Mouse (Mus musculus) CH12.LX (cell line): Measurements from ENCODE around the gene Olfr125. TPM values are rescaled to one million over a fixed set of nuclear protein-coding genes. Genes with fewer than 3 reads are reported as not detected.

Source experiments
- DNase-seq: peaks from one replicate; pipeline ENCODE4 v3.0.0-alpha.2; 2013; ENCODE audit errors: extremely low read depth
- H3K27ac ChIP-seq: 2 replicates; pipeline ENCODE4 v1.5.1; 2012; ENCODE audit warnings: low read depth, mild to moderate bottlenecking, control low read depth, moderate library complexity; ENCODE audit not compliant: insufficient read depth
- H3K27me3 ChIP-seq: replicated peaks from 2 replicates; pipeline ENCODE3; 2012; ENCODE audit warnings: inconsistent platforms
- H3K36me3 ChIP-seq, 2 experiments: replicated peaks in 1 of 2; 2 replicates each; pipeline versions ENCODE3 to v1.6.1; 2012; ENCODE audit warnings: inconsistent platforms in 1 of 2, low read length in 1 of 2, mild to moderate bottlenecking in 1 of 2, mixed read lengths in 1 of 2, moderate library complexity in 1 of 2; ENCODE audit not compliant: control insufficient read depth in 1 of 2, insufficient read depth in 1 of 2
- H3K4me1 ChIP-seq, 2 experiments: 2 replicates each; pipeline ENCODE4 v1.6.1; 2012; ENCODE audit warnings: inconsistent platforms in 1 of 2, moderate library complexity in 1 of 2; ENCODE audit not compliant: insufficient read depth in 2 of 2, control insufficient read depth in 1 of 2
- H3K4me2 ChIP-seq: 2 replicates; pipeline ENCODE4 v1.6.1; 2012; ENCODE audit warnings: low read depth, mild to moderate bottlenecking, control low read depth; ENCODE audit not compliant: poor library complexity, insufficient read depth, severe bottlenecking
- H3K4me3 ChIP-seq, 3 experiments: fragments of 150-350 bp in 1 of 3; sonication (generic) in 1 of 3; replicated peaks in 1 of 3; 2 replicates each; pipeline versions ENCODE3 to v1.5.1; 2011 to 2012; ENCODE audit warnings: low read depth in 2 of 3, low read length in 2 of 3, mild to moderate bottlenecking in 2 of 3, moderate library complexity in 2 of 3, control low read depth in 1 of 3, improper control_type of control experiment in 1 of 3, inconsistent platforms in 1 of 3, mixed read lengths in 1 of 3; ENCODE audit not compliant: poor library complexity in 1 of 3
- H3K79me2 ChIP-seq: replicated peaks from 2 replicates; pipeline ENCODE4 v1.6.1; 2012; ENCODE audit warnings: mild to moderate bottlenecking, moderate library complexity; ENCODE audit not compliant: control insufficient read depth, poor library complexity, insufficient read depth, severe bottlenecking; ENCODE audit errors: extremely low read depth
- H3K9ac ChIP-seq: 2 replicates; pipeline ENCODE4 v1.6.1; 2012; ENCODE audit warnings: low read depth, mild to moderate bottlenecking, control low read depth, moderate library complexity; ENCODE audit not compliant: insufficient read depth
- H3K9me3 ChIP-seq: replicated peaks from 2 replicates; pipeline ENCODE3; 2012; ENCODE audit warnings: low read length, inconsistent platforms, mixed read lengths
- BHLHE40 ChIP-seq: IDR thresholded peaks from 2 replicates; pipeline ENCODE4 v1.6.1; 2011; ENCODE audit warnings: mild to moderate bottlenecking, low read depth, low read length, improper control_type of control experiment
- CHD2 ChIP-seq: IDR thresholded peaks from 2 replicates; pipeline ENCODE4 v1.6.1; 2011; ENCODE audit warnings: low read length, improper control_type of control experiment
- CTCF ChIP-seq, 2 experiments: IDR thresholded peaks in 1 of 2; conservative IDR thresholded peaks in 1 of 2; 2 replicates each; pipeline ENCODE4 v1.5.1; 2011 to 2012; ENCODE audit warnings: low read depth in 2 of 2, low read length in 2 of 2, improper control_type of control experiment in 1 of 2, inconsistent platforms in 1 of 2, mild to moderate bottlenecking in 1 of 2, moderate library complexity in 1 of 2
- JUN ChIP-seq: IDR thresholded peaks from 2 replicates; pipeline ENCODE4 v1.6.1; 2011; ENCODE audit warnings: low read depth, mild to moderate bottlenecking, low read length, improper control_type of control experiment, moderate library complexity; ENCODE audit not compliant: insufficient read depth
- JUND ChIP-seq: conservative IDR thresholded peaks from 2 replicates; pipeline ENCODE4 v1.6.1; 2011; ENCODE audit warnings: low read depth, low read length, improper control_type of control experiment
- KAT2A ChIP-seq: IDR thresholded peaks from 2 replicates; pipeline ENCODE4 v1.6.1; 2012; ENCODE audit warnings: low read length, improper control_type of control experiment, inconsistent platforms; ENCODE audit not compliant: insufficient replicate concordance
- MAFK ChIP-seq: IDR thresholded peaks from 2 replicates; pipeline ENCODE4 v1.6.1; 2011; ENCODE audit warnings: low read length, improper control_type of control experiment; ENCODE audit not compliant: insufficient replicate concordance
- MXI1 ChIP-seq: IDR thresholded peaks from 2 replicates; pipeline ENCODE4 v1.6.1; 2011; ENCODE audit warnings: mild to moderate bottlenecking, low read depth, low read length, improper control_type of control experiment
- MYC ChIP-seq: IDR thresholded peaks from 2 replicates; pipeline ENCODE4 v1.6.1; 2011; ENCODE audit warnings: low read depth, mild to moderate bottlenecking, improper control_type of control experiment, low read length
- PAX5 ChIP-seq: IDR thresholded peaks from 2 replicates; pipeline ENCODE4 v1.6.1; 2012; ENCODE audit warnings: low read length, inconsistent platforms, mixed read lengths
- POLR2AphosphoS2 ChIP-seq: IDR thresholded peaks from 2 replicates; pipeline ENCODE4 v1.6.1; 2011; ENCODE audit warnings: low read depth, low read length, improper control_type of control experiment
- SIN3A ChIP-seq: IDR thresholded peaks from 2 replicates; pipeline ENCODE4 v1.6.1; 2012; ENCODE audit warnings: low read length, improper control_type of control experiment, inconsistent platforms
- SMC3 ChIP-seq: IDR thresholded peaks from 2 replicates; pipeline ENCODE4 v1.6.1; 2011; ENCODE audit warnings: low read depth, low read length, improper control_type of control experiment
- TBP ChIP-seq: conservative IDR thresholded peaks from 2 replicates; pipeline ENCODE4 v1.6.1; 2011; ENCODE audit warnings: low read depth, low read length, improper control_type of control experiment
- USF1 ChIP-seq: IDR thresholded peaks from 2 replicates; pipeline ENCODE4 v1.6.1; 2014; ENCODE audit warnings: low read depth, mild to moderate bottlenecking, inconsistent platforms, low read length, improper control_type of control experiment
- ZC3H11A ChIP-seq: IDR thresholded peaks from 2 replicates; pipeline ENCODE4 v1.6.1; 2012; ENCODE audit warnings: low read depth, mild to moderate bottlenecking, inconsistent platforms, low read length, improper control_type of control experiment
- ZKSCAN1 ChIP-seq: IDR thresholded peaks from 2 replicates; pipeline ENCODE4 v1.6.1; 2012; ENCODE audit warnings: low read depth, inconsistent platforms, low read length, improper control_type of control experiment, borderline replicate concordance
- ZMIZ1 ChIP-seq: IDR thresholded peaks from 2 replicates; pipeline ENCODE4 v1.6.1; 2012; ENCODE audit warnings: low read depth, mild to moderate bottlenecking, inconsistent platforms, low read length, improper control_type of control experiment
- dilution Hi-C: fragments of 300-500 bp; cut with MboI; formaldehyde crosslinking; loops from 2 replicates; pipeline ENCODE4 v1.14.3; 2020; ENCODE audit warnings: low sequenced_read_pairs; ENCODE audit not compliant: extremely low pct_unique_long_range_greater_than_20kb, extremely low pct_ligation_motif_present
- in situ Hi-C: fragments of 300-500 bp; cut with MboI; formaldehyde crosslinking; loops from 3 replicates; pipeline ENCODE4 v1.14.3; 2019; ENCODE audit warnings: low sequenced_read_pairs, low pct_ligation_motif_present, low pct_unique_long_range_greater_than_20kb, mixed read lengths
- polyA plus RNA-seq: library from polyadenylated mRNA; unstranded; fragments of >175 nt; gene quantifications from 2 replicates; pipeline ENCODE4 v1.2.1, GENCODE M21; 2012; ENCODE audit warnings: low read depth; ENCODE audit not compliant: insufficient read length
- total RNA-seq, 2 experiments: library from RNA; depleted of rRNA; stranded (reverse); fragments of 300-350 nt in 1 of 2; fragments of >200 nt in 1 of 2; gene quantifications; 2 replicates each; pipeline ENCODE4 v1.2.3; 2012 to 2014

Gene Olfr125
- total and polyA plus RNA-seq, 3 experiments = not detected

DNA sequence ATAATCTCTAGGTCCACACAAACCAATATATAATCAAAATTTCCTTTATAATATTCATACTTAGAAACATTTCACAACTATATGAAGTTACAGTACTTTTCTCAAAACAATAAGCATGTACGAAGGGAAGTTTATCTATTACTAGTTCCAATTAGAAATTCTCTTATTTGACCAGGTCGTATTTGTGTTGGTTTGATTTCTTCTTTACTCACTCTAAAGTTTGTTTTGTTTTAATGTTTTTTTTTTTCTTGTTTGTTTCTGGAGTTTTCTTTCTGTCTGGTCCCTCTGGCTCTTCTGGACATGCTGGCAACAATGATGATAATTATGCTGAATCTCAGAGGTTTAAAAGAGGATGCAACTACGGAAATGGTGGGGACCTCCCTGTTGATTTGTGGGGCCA is 33.2 kb upstream of the Olfr125 start, which contains the start of gene Olfr124:
Gene Olfr124, plus strand, starts transcription at position 301 of the 400 bp plus-strand sequence.
- Histone ChIP-seq H3K79me2 (no peaks in the 10 kb centered on the region), H3K27me3 (no peaks in the 10 kb centered on the region), H3K4me3 (no peak within 1 kb of the TSS), H3K9me3 (peaks cover 16% of the 10 kb centered on the region), H3K9ac (no peak within 1 kb of the TSS), H3K36me3 (no peaks in the 10 kb centered on the region), H3K27ac (no peak within 1 kb of the TSS), H3K4me1 (no peaks in the 10 kb centered on the region), H3K4me2 (no peak within 1 kb of the TSS)
- in situ Hi-C loops = no loop called here
- dilution Hi-C loops = no loop called here
- TF ChIP-seq TBP = no peak
- no peak for DNase-seq

DNA sequence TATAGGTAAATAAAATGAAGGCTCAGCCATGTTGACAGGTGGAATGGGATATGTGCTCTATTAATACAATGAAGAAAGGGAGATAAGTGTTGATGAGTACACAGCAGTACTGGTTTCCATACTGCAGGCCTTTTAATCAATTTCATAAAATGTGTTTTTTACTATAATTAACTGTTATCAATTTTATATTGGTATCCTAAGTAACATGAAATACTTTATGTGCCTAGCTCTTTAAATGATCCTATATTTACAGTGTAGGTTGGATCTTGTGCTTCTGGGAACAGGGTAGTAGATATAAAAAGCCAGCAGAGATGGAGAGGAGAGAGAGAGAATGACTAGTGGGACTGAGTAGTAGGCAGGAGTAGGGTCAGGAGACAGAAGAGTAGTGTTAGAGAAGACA is 14.4 kb downstream of the Olfr125 start, which contains the start of gene Olfr126:
Gene Olfr126, plus strand, starts transcription at position 301 of the 400 bp plus-strand sequence.
- Histone ChIP-seq H3K4me2 (no peak within 1 kb of the TSS), H3K36me3 (no peaks in the 10 kb centered on the region), H3K27ac (no peak within 1 kb of the TSS), H3K27me3 (no peaks in the 10 kb centered on the region), H3K4me3 (no peak within 1 kb of the TSS), H3K9me3 (peaks cover 13% of the 10 kb centered on the region), H3K4me1 (no peaks in the 10 kb centered on the region), H3K79me2 (no peaks in the 10 kb centered on the region), H3K9ac (no peak within 1 kb of the TSS)
- TF ChIP-seq JUN (no peak), ZMIZ1 (no peak), ZKSCAN1 (no peak), CTCF (conservative IDR thresholded peaks at IDR 0.05 in 1 of 2, IDR thresholded peaks at IDR 0.05 in 1 of 2; ENCODE audit: low read depth in 2 of 2, low read length in 2 of 2) (no peak), CHD2 (no peak), BHLHE40 (no peak), MXI1 (no peak), POLR2AphosphoS2 (no peak)
- DNase-seq = no peak
- in situ Hi-C loops = no loop called here
- dilution Hi-C loops = no loop called here

DNA sequence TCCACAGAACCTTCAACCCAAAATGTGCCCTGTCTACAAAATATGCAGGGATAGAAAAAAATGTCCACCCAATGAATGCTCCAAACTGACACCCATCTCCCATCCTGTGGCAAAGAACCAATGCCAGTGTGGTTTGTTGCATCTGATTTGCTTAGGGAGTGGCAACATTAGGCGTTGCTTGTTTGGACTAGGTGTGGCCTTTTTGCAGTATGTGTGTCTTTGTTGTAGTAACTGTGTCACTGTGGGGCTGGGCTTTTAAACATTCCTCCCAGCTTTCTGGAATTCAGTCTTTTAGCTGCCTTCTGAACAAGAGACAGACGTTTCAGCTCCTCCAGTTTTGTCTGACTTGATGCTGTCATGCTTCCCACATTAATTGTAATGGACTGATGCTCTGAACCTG is 31.2 kb downstream of the Olfr125 start:
- H3K9ac ChIP-seq = no peak overlapping the region
- no peak for DNase-seq
- peaks cover 37% of the 10 kb centered on the region for H3K9me3 ChIP-seq
- H3K27ac ChIP-seq = no peak overlapping the region
- H3K36me3 ChIP-seq = no peaks in the 10 kb centered on the region
- no peak overlapping the region for H3K4me3 ChIP-seq
- H3K4me1 ChIP-seq = no peaks in the 10 kb centered on the region
- in situ Hi-C loops (no loop called here), dilution Hi-C loops (no loop called here)
- no peaks in the 10 kb centered on the region for H3K79me2 ChIP-seq
- TF ChIP-seq CTCF (conservative IDR thresholded peaks at IDR 0.05 in 1 of 2, IDR thresholded peaks at IDR 0.05 in 1 of 2; ENCODE audit: low read depth in 2 of 2, low read length in 2 of 2) = no peak
- TF ChIP-seq MYC = no peak
- TF ChIP-seq SMC3 = no peak
- no peak for TF ChIP-seq USF1
- TF ChIP-seq PAX5 = no peak
- TF ChIP-seq CHD2 = no peak
- TF ChIP-seq SIN3A = no peak
- TF ChIP-seq JUND = no peak
- no peak for TF ChIP-seq MAFK
- no peak for TF ChIP-seq ZC3H11A
- TF ChIP-seq KAT2A = no peak
- no peak for TF ChIP-seq POLR2AphosphoS2
- H3K4me2 ChIP-seq = no peak overlapping the region
- H3K27me3 ChIP-seq = no peaks in the 10 kb centered on the region
